Mouse (Mus musculus) E14TG2a.4 (cell line): ENCODE data around the gene Camk2g.

Experiments
- CTCF ChIP-seq: conservative IDR thresholded peaks from 2 replicates; pipeline ENCODE4 v1.5.1; 2014; ENCODE audit warnings: low read length
- NANOG ChIP-seq: IDR thresholded peaks from 2 replicates; pipeline ENCODE4 v1.6.1; 2014; ENCODE audit warnings: borderline replicate concordance, low read length, mixed read lengths

DNA sequence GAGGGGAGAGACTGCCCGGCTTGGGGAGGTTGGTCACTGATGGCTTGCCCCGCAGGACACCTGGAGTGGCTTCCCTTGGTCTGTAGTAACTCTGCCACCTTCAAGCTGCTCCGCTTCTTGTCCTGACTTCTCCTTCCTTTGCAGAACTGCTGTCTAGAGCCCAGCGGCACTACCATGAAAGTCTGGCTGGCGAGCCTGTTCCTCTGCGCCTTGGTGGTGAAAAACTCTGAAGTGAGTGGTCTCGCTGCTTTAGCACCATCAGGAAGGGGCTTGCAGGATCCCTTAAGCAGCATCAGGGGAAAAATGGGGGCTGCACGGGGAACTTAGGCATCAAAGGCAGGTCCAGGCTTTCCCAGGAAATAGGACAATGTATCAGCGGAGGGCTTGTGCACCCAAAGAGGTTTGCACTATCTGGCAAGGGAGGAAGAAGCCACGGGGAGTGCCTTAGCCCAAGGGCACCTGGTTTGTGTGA is 43.1 kb upstream of the Camk2g start:
- TF ChIP-seq CTCF: no peak
- no peak for TF ChIP-seq NANOG
